Mouse (Mus musculus) large intestine, adult 2 months (tissue): ENCODE results near the gene Serpina1f. TPM values are rescaled to one million over a fixed set of nuclear protein-coding genes. Genes with fewer than 3 reads are reported as not detected.
"Not testable (repeated sequence)": the region's sequence is repeated elsewhere in the genome, so short reads cannot be mapped to it uniquely, and the experiment has no call there.

ENCODE experiments used
- DNase-seq: peaks from one replicate; pipeline ENCODE4 v3.0.0-alpha.2; 2012; ENCODE audit warnings: low read depth, low spot score
- WGBS: fragments of 180-500 bp; shearing (Covaris S2); methylation state at CpG from one replicate; pipeline ENCODE4 v1.1.7; 2018; 5-methylcytosine and 5-hydroxymethylcytosine counted together
- polyA plus RNA-seq: library from polyadenylated mRNA; depleted of rRNA; stranded (reverse); fragments of >200 nt; gene quantifications from 2 replicates; pipeline ENCODE4 v1.2.3, GENCODE M21; 2012; rRNA removed

Serpina1f gene
- polyA plus RNA-seq: 1.4 and 2.3 TPM in 2 replicates

DNA sequence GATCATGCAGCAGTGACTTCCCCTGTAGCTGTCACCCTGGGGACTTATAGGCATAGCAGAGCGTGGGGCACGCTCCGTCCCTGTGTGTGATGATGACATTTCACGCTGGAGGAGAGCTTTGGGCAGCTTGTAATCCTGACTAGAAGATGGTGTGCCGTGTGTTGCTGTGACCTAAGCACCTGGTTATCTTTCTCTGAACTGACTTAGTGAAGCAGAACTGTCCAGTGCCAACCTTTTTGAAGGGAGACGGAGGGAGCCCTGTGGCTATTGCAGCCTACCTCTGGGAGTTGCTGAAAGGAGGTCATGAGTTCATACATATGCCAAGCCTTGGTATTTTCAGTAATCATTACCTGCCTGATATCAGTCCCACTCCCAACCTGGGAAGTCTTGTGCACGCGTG lies at the start of gene Serpina1f:
Gene Serpina1f, minus strand, starts transcription at position 101 of the 400 bp plus-strand sequence.
- 90% methylated on average over 8 of the region's 8 CpGs for WGBS
- no peak for DNase-seq

DNA sequence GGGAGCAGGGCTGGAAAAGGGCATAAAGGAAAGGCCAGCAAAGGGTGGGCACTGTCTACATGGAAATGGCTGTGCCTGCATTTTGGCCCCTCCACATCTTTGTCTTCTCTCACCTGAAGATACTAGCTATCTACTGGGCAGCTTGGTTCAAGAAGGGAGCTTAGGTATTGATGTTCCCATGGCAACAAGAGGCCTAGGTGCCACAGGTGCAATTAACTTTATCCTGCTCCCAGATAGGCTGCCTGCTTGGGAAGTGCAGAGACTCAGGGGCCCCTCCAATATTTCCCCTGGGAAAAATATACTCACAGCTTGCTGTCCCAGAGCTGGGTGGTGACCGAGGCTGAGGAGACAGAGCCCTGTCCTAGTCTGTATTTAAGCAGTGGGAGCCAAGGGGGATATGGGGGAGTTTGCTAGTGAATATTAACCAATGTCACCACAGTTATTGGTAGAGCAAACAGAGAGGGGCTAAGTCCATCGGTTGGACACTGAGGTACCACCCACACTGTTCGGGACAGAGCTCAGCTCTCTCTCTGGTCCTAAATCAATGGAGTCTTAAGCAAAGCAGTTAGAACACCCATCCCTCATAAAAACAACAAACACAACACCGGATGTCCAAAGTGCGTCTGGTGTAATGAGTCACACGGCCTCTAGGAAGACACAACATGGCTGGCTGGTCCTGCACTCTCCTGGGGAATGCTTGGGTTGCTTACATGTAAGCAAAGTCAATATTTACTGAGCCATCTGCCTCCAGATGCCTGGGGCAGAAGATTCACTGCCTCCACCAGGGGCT lies 42.7 kb upstream of the Serpina1f start:
- DNase-seq: not testable (repeated sequence)
- WGBS: 29% methylated on average over 6 of the region's 6 CpGs

DNA sequence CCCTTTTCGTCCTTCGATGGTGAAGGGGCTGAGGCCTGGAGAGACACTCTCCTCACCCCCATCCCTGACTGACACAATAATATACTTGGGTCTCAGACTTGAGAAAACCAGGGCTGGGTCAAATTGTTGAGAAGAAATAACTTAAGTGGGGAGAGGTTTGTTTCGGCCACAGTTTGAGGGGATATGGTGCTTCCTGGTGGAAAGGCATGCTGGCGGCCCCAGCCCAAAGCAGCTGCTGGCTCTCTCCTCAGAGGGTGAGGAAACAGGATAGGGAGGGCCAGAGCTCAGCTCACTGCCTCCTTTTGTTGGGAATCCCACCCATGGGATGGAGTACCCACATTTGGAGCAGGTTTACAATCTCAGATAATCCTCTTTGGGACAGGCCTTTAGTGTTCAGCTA lies 40.2 kb upstream of the Serpina1f start:
- WGBS: 83% methylated on average over 4 of the region's 4 CpGs

DNA sequence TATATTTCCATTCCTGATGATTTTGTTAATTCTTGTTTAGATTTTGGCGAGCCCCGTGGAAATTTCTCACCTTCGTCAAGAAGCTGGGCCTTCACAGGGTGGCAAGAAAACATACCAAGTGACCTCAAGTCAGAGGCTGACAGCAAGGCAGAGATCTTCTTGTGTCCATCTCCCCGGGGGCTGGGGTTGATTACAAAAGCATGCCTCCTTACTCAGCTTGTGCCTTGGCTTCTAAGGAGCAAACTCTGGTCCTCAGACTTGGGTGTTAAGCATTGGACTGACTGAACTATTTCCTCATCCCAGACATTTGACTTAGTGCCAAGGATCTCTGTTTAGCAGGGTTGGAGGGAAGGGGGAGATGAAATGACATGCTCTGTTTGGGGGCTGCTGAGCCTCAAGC lies 39.8 kb upstream of the Serpina1f start:
- not testable (repeated sequence) for DNase-seq
- 76% methylated on average over 4 of the region's 4 CpGs for WGBS

More for the DNA sequence above, 40.2 kb upstream of the Serpina1f start:
- not testable (repeated sequence) for DNase-seq

DNA sequence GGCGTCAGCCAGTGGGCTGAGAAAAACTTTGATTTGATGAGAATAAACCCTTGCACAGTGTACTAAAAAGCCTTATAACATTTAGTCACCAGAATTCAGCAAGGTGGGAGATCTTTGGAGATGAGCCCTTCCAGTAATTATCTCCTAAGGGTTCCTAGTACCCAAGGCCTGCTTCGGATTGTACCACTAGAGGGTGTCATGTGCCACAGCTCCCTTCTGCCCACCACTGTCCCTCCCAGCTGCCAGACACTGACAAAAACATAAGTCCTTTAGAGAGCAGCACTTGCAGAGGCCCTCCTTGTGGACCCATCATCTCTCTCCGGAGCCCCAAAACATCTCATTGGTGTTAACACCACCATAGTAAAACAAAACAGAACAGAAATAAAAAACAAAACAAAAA lies 16.2 kb upstream of the Serpina1f start:
- no peak for DNase-seq
- WGBS: 76% methylated on average over 3 of the region's 3 CpGs

DNA sequence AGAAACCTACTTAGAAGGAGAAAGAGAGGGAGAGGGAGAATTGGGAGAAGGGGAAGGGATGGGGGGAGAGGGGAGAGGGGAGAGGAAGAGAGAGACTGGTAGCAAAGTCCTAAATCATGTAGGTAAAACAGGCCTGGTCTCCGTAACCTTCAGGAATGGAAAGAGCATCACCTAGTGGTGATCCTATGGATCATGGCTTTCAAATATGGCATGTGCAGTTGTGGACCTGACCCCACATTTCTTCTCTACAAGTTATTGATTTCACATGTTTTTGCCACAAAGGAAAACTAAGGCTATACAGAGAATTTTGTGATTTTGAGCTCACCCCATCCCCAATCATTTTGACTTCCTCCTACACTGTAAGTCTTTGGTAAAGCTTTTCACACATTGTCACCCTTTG lies 15.1 kb upstream of the Serpina1f start:
- 49% methylated on average over 1 of the region's 1 CpGs for WGBS
- no peak for DNase-seq

DNA sequence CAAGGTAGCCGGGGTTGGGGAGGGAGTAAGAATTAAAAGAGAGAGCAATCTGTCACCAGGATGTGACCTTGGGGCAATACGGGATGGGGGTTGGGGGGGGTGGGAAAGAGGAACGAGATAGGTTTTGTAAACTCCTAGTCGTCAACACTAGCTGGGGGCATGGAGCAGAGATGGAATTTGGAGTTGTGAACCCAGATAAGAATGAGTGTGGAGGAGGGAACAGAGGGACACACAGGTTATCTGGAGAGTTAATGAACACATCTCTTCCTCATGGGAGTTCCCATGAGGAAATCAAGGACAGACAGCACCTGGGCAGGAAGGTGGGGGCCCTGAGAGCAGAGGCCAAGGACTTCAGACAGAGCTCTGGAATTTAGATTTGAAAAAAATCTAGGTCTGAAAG lies 10.8 kb upstream of the Serpina1f start:
- 38% methylated on average over 4 of the region's 4 CpGs for WGBS
- DNase-seq: no peak

DNA sequence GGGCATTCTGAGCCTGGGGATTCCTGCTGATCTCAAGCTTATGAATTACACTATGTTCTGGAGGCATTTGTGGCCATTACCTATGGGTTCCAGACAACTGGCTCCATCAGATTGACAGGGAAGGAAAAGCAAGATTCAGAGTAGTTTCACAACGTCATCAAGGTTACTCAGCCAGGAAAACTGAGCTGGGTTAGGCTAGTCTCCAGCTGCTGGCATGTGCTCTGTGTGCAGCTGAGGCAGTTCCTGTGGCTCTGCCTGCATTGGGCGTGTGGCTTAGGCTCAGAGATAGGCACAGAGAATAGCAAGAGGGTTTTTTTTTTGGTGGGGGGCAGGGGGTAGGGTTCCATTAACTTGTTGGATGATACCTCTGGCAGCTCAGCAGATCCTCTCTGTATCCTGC lies 10.2 kb upstream of the Serpina1f start:
- no peak for DNase-seq
- WGBS: 33% methylated on average over 2 of the region's 2 CpGs

DNA sequence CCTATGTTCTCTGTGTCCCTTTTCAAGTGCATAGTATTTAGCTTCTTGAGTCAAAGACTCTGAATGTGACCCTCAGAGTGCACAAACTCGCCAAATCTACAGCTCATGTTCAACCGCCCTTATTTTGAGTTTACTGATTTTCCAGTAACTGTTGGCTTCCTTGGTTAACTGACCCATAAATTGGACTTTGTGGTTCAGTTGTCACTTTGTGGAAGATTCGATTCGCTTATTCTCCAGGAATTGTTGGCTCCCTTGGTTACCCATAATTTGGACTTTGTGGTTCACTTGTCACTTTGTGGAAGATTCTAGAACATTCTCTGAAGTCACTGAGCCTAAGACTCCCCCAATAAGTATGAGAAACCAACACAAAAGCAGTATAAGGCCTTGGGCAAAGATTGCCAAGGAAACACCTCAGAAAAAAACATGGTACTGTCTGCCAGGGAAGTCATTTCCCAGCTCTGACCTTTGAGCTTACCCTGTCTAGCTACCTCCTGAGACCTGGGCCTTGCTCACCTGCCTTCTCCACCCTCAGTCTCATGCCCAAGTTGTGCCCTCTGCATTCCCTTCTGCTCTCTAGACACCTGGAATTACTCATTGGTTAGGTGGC lies 4.9 kb upstream of the Serpina1f start:
- 86% methylated on average over 4 of the region's 4 CpGs for WGBS
- DNase-seq: no peak

DNA sequence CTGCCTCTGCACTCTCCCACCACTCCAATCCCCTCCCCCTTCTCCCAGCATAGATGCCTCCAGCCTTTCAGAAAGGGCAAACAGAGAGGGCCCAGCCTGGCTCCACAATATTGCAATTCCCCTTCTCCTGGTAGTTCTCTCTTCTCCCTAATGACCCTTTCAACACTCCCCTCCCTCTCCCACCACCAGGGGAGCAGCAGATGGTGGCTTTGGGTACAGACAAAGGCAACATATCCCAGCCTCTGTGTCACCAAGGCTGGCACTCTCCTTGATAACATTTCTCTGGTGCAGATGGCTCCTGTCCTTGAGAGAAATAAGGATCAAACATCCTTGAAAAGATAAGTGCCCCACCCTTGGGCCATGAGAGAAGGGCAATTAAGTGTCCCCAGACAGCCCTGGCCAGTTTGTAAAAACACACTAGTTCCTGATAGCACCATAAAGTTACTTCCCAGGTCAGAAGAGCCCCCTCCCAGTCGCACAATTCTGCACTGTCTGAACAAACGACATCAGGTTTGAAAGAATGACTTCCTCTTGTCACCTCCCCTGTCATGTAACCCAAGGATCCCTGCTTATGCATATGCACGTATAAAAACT lies 7.0 kb downstream of the Serpina1f start:
- 11% methylated on average over 3 of the region's 3 CpGs for WGBS
- DNase-seq: no peak

DNA sequence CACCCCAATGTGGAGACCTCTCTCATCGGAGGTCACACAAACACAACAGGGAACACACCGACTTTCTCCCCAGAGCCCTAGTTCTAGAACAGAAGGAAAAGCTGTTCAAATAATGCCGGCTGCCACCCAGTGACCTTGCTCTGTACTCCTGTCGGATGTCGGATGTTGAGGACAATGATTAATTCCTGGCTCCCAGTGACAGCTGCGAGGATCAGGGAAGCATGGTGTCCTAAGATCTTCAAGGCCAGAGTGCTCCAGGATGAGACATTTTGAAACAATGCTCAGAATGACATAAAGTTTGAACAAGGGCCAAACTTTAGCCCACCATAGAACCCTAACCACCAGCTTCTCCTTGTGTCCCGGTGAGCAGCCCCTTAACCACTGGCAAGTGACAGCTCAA lies 8.3 kb downstream of the Serpina1f start:
- DNase-seq: no peak
- WGBS: 45% methylated on average over 7 of the region's 7 CpGs

DNA sequence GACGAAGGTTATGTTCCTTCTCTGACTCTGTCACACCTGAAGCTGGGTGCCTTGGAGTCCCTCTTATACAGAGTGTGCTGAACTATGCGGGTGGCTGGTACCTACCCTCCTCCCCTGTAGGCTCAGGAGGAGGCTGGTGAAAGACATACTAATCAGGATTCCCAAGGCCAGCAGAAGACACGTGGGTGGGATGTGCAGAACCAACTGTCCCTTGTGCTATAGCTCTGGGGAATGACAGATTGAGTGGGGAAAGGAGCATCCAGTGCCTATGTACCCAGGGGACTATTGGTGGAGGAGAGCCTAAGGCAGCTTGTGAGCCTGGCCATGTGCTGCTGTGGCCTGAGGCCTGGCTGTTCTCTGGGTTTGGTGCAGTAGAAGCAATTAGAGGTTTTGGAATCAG lies 9.3 kb downstream of the Serpina1f start:
- WGBS: 78% methylated on average over 3 of the region's 3 CpGs
- DNase-seq: no peak

DNA sequence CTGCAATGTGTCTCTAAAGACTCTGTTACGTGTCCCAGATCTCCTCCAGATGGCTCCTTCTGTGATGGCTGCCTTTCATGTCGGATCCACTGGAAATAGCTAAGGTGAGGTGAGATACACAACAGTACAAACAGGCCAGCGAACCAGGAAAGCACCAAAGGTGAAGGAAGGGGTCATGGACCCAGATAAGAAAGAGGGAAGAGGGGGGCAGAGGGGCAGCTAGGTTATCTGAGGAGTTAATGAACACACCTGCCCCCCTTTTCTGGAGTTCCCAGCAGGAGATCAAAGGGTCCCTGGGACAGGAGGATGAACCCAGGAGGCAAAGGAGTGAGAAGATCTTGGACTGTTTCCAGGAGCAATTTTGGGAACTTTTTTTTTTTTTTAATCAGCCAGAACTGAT lies 9.9 kb downstream of the Serpina1f start:
- no peak for DNase-seq
- WGBS: 66% methylated on average over 3 of the region's 3 CpGs

DNA sequence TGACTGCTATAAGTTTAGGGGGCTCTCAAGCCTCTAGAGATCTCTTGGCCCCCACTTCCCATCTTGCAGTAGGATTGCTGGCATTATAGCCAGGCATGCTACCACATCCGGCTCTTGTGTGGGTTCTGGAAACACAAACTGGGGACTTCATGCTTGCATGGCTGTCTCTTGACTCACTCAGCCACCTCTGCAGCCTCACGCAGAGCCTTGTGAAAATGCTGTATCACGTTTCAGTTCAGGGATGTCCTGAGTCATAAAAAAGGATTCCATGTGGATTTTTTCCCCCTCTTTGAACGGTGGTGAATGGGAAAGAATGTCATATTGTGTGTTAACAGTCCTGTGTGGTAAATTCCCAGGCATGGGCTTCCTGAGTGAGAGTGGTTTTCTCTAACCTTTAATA lies 11.6 kb downstream of the Serpina1f start:
- WGBS: 36% methylated on average over 4 of the region's 4 CpGs
- no peak for DNase-seq

DNA sequence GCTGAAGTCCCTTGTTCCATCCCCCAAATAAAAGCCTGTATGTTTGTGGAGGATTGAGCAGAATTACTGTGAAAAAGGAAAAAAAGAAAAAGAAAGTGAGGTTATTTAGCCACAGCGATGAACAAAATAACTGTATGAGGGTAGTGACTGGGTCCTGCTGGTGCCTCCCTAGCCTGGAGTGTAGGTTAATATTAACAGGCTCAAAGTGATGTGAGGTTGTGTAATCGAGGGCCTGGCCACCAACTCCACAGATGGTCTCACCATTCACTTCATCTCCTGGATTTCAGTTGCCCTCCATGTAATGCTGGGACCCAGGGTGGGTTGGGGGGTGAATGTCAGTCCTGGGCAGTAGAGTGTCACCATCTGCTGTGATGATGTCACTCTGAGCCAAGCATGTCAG lies 13.6 kb downstream of the Serpina1f start:
- DNase-seq: no peak
- WGBS: 43% methylated on average over 2 of the region's 2 CpGs

DNA sequence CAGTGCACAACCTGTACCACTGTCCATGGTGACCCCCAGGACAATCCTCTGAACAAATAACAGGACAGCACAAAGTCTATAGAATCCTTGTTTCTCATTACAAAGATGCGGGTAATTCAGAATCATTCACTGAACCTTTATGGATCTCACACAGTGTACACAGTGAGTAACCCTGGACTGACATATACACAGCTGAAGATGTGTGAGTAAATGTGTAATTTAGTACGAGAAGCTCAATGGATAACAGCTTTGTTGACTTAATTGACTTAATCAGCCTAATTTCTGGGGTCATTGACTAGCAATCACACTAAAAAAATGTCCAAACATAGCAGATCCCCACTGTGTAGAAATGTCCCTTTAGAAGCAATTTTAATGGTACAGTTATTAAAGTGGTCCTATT lies 14.2 kb downstream of the Serpina1f start:
- DNase-seq: no peak
- WGBS: 43% methylated on average over 2 of the region's 2 CpGs

DNA sequence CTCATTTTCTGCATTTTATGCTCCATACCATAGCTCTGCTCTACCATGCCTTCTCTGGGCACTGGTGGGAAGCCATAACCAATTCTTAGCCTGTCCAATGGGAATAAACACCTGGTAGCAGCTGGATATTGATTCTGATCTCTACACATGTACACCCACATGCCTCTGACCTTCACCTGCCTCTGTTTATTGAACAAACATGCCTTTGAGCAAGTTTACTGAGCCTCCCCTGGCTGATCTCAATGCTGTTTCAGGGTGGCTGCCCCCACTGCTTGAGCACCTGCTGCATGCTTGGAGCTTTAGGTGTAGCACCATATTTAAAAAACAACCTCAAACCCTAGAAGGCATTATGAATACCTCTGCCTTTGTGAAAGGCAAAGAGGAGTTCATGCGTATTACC lies 15.5 kb downstream of the Serpina1f start:
- DNase-seq: not testable (repeated sequence)
- WGBS: 94% methylated on average over 1 of the region's 1 CpGs

DNA sequence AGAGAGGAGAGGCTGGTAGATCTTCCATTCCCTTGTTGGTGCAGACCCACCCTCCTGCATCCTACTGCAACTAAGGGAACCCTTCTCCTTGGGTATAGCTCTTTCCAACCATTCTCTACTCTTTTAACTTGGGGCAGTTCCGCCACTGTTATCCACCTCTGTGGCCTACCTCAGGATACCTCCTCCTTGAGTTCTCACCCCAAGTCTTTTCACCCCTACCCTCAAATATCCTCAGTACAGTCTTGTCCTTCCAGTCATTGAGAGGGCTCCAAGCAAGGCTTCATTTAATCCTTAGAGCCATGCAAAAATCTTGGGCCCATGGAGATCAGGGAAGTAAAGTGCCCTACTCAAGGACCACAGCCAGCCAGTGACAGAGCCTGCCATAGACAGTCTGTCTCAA lies 19.3 kb downstream of the Serpina1f start, which contains the start of gene Serpina16:
Gene Serpina16, minus strand, starts transcription at position 101 of the 400 bp plus-strand sequence.
- no peak for DNase-seq
- WGBS: 93% methylated on average over 1 of the region's 1 CpGs

DNA sequence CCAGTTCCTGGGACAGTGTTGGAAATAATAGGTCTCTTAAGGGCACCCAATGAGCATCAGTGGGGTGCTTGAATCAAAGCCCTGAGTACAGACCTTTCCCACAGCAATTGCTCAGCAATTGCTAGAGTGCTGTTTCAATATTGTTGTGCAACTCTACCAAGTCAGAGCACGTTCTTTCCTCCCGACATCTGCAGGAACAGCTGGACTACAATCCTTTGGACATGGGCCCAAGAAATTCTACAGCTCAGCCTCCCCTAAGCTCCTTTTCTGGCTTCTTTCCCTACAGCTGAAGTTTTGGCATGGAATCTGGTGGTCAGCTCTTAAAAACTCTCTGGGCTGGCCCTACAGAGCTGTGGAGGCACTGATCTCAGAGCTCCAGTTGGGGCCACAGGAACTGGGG lies 22.1 kb downstream of the Serpina1f start:
- WGBS: 44% methylated on average over 2 of the region's 2 CpGs
- DNase-seq: no peak

DNA sequence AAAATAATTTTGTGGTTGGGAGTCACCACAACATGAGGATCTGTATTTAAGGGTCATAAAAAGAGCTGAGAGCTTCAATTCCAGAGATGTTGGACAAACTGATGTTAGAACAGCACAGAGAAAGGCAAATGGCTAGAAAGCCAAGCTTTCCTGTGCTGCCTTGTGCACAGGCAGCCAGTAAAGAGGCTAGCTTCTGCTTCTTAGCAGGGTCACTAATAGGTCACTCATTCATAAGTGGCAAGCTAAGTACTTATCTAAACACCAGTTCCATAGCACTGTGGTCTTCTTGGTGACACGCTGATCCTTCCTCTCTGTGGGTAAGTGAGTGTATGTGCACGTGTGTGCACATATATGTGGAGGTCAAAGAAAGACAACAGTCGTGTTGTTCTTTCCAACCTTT lies 23.8 kb downstream of the Serpina1f start:
- DNase-seq: no peak
- 68% methylated on average over 3 of the region's 3 CpGs for WGBS

DNA sequence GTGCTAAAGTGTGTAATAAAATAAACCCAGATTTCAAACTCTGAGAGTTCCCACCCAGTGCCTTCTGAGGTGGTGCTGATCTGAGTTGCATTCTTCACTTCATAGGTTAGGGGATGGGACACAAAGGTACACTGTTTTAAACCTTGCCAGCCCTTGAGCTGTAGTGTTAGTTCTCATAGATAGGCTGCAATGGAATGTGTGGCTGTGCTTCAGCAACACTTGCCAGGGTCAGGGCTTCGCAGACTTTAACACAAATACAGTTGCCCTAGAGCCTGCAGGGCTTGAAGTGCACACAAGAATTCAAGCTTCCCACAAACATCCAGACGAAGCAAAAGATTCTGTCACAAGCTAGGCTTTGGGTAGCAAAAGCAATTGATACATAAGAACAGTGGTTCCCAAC lies 24.4 kb downstream of the Serpina1f start:
- DNase-seq: no peak
- WGBS: 56% methylated on average over 2 of the region's 2 CpGs
